Mouse (Mus musculus) small intestine, adult 2 months (tissue): ENCODE measurements around the gene Rad54l2. TPM values are rescaled to one million over a fixed set of nuclear protein-coding genes. Genes with fewer than 3 reads are reported as not detected.

Experiments
- H3K27ac ChIP-seq: fragments of 200-500 bp; 2 replicates; pipeline ENCODE4 v1.5.1; 2012; ENCODE audit warnings: low read depth, low read length, control low read depth, inconsistent platforms; ENCODE audit not compliant: insufficient read depth
- H3K27me3 ChIP-seq: fragments of 200-500 bp; 2 replicates; pipeline ENCODE4 v1.6.1; 2012; ENCODE audit warnings: mild to moderate bottlenecking, moderate library complexity, low read length, inconsistent platforms; ENCODE audit not compliant: control insufficient read depth, insufficient read depth
- H3K36me3 ChIP-seq: fragments of 200-500 bp; 2 replicates; pipeline ENCODE4 v1.6.1; 2012; ENCODE audit warnings: mild to moderate bottlenecking, low read length, control low read depth, inconsistent platforms; ENCODE audit not compliant: control insufficient read depth, insufficient read depth
- H3K4me1 ChIP-seq: fragments of 200-500 bp; 2 replicates; pipeline ENCODE4 v1.6.1; 2012; ENCODE audit warnings: low read length, inconsistent platforms, mixed read lengths; ENCODE audit not compliant: control insufficient read depth, insufficient read depth, insufficient read length
- H3K4me3 ChIP-seq: fragments of 200-500 bp; 2 replicates; pipeline ENCODE4 v1.5.1; 2012; ENCODE audit warnings: low read depth, mild to moderate bottlenecking, control low read depth, inconsistent platforms, low read length, moderate library complexity
- CTCF ChIP-seq: fragments of 200-500 bp; IDR thresholded peaks from 2 replicates; pipeline ENCODE4 v1.5.1; 2012; ENCODE audit warnings: low read depth, mild to moderate bottlenecking, control low read depth, inconsistent platforms, low read length, moderate library complexity, mixed read lengths; ENCODE audit not compliant: insufficient replicate concordance, insufficient read length; ENCODE audit errors: extremely low read depth
- POLR2A ChIP-seq: fragments of 200-500 bp; IDR thresholded peaks from 2 replicates; pipeline ENCODE4 v1.6.1; 2012; ENCODE audit warnings: low read depth, mild to moderate bottlenecking, control low read depth, inconsistent platforms, low read length, moderate library complexity
- WGBS: fragments of 180-500 bp; shearing (Covaris S2); methylation state at CpG from one replicate; pipeline ENCODE4 v1.1.7; 2018; 5-methylcytosine and 5-hydroxymethylcytosine counted together
- polyA plus RNA-seq: library from polyadenylated mRNA; depleted of rRNA; stranded (reverse); fragments of >200 nt; gene quantifications from 2 replicates; pipeline ENCODE4 v1.2.3, GENCODE M21; 2012; rRNA removed

Rad54l2 gene
- polyA plus RNA-seq, result 19.3 and 34.9 TPM in 2 replicates

GRCm38 (mm10) chr9:106788812-106789321 is at the start of gene Rad54l2:
TSS of gene Rad54l2 (minus strand) at chr9:106789194.
- Histone ChIP-seq H3K36me3 (no peaks in the 10 kb centered on the region), H3K4me3 (peak within 1 kb of the TSS; percentile 80), H3K27ac (peak within 1 kb of the TSS; percentile 38), H3K27me3 (no peaks in the 10 kb centered on the region), H3K4me1 (peaks cover 16% of the 10 kb centered on the region; the same call in 1 of the 2 replicates)
- WGBS, result under 1% methylated on average over 49 of the region's 49 CpGs
- TF ChIP-seq CTCF, result no peak
- TF ChIP-seq POLR2A, result no peak

- no peaks in the 10 kb centered on the region for H3K4me1 ChIP-seq
- TF ChIP-seq POLR2A, result peak; percentile 19; the same call in 1 of the 2 replicates
- TF ChIP-seq CTCF, result no peak
- H3K27ac ChIP-seq, result peak overlapping the region; percentile 81
- H3K36me3 ChIP-seq, result no peaks in the 10 kb centered on the region
- no peaks in the 10 kb centered on the region for H3K27me3 ChIP-seq
- peak overlapping the region; percentile 96 for H3K4me3 ChIP-seq
- under 1% methylated on average over 32 of the region's 32 CpGs for WGBS
Observed at GRCm38 (mm10) chr9:106822381-106823104, 33.5 kb upstream of the Rad54l2 start.

- peak within 1 kb of the TSS; percentile 81 for H3K27ac ChIP-seq
- H3K4me3 ChIP-seq, result peak within 1 kb of the TSS; percentile 96
- WGBS, result under 1% methylated on average over 65 of the region's 71 CpGs
- no peaks in the 10 kb centered on the region for H3K27me3 ChIP-seq
- TF ChIP-seq CTCF (0 out of 2 replicates have a peak, but pooled peaks have one; percentile 10), POLR2A (peak; percentile 31; the same call in 1 of the 2 replicates)
- no peaks in the 10 kb centered on the region for H3K36me3 ChIP-seq
- H3K4me1 ChIP-seq, result no peaks in the 10 kb centered on the region
Observed at GRCm38 (mm10) chr9:106821618-106822380, 32.8 kb upstream of the Rad54l2 start, which contains the start of gene Dcaf1. TSS of gene Dcaf1 (plus strand) at chr9:106821874.

GRCm38 (mm10) chr9:106821050-106821617 is 32.1 kb upstream of the Rad54l2 start:
- no peaks in the 10 kb centered on the region for H3K36me3 ChIP-seq
- H3K4me3 ChIP-seq, result no peak overlapping the region
- no peaks in the 10 kb centered on the region for H3K4me1 ChIP-seq
- no peak overlapping the region for H3K27ac ChIP-seq
- 23% methylated on average over 15 of the region's 15 CpGs for WGBS
- no peak for TF ChIP-seq CTCF
- no peak for TF ChIP-seq POLR2A
- no peaks in the 10 kb centered on the region for H3K27me3 ChIP-seq

GRCm38 (mm10) chr9:106819201-106819600 is 30.2 kb upstream of the Rad54l2 start:
- Histone ChIP-seq H3K4me3 (no peak overlapping the region), H3K27ac (no peak overlapping the region), H3K4me1 (no peaks in the 10 kb centered on the region), H3K27me3 (no peaks in the 10 kb centered on the region), H3K36me3 (no peaks in the 10 kb centered on the region)
- WGBS, result 91% methylated on average over 1 of the region's 1 CpGs
- TF ChIP-seq POLR2A, result no peak
- TF ChIP-seq CTCF, result no peak

GRCm38 (mm10) chr9:106818191-106818590 is 29.2 kb upstream of the Rad54l2 start:
- Histone ChIP-seq H3K4me1 (no peaks in the 10 kb centered on the region), H3K4me3 (no peak overlapping the region), H3K27me3 (no peaks in the 10 kb centered on the region), H3K36me3 (no peaks in the 10 kb centered on the region), H3K27ac (no peak overlapping the region)
- 72% methylated on average over 6 of the region's 6 CpGs for WGBS
- TF ChIP-seq POLR2A (no peak), CTCF (no peak)
